Mouse (Mus musculus): ENCODE data around the gene Apol6. TPM values are rescaled to one million over a fixed set of nuclear protein-coding genes. Genes with fewer than 3 reads are reported as not detected.
"Not testable (repeated sequence)": the region's sequence is repeated elsewhere in the genome, so short reads cannot be mapped to it uniquely, and the experiment has no call there.

Apol6 gene
- polyA plus RNA-seq, 1 experiment: 4.8 TPM

GRCm38 (mm10) chr15:77056001-77056790 is 11.7 kb downstream of the Apol6 start:
- Histone ChIP-seq H3ac (ENCODE audit: control insufficient read depth, insufficient read length) (no peak overlapping the region), H3K27me3 (ENCODE audit: control insufficient read depth, insufficient read depth, insufficient read length) (no peaks in the 10 kb centered on the region), H3K4me3 (no peak overlapping the region), H3K4me2 (ENCODE audit: low read depth) (no peak overlapping the region), H3K79me2 (ENCODE audit: control insufficient read depth, insufficient read depth) (no peaks in the 10 kb centered on the region), H3K36me3 (ENCODE audit: control insufficient read depth, insufficient read depth) (no peaks in the 10 kb centered on the region)
- TF ChIP-seq TCF12 (IDR thresholded peaks at IDR 0.05; ENCODE audit: insufficient read depth, poor library complexity, severe bottlenecking): no peak

GRCm38 (mm10) chr15:77056791-77057051 is 12.2 kb downstream of the Apol6 start:
- Histone ChIP-seq H3K36me3 (ENCODE audit: control insufficient read depth, insufficient read depth) (no peaks in the 10 kb centered on the region), H3K4me2 (ENCODE audit: low read depth) (no peak overlapping the region), H3ac (ENCODE audit: control insufficient read depth, insufficient read length) (no peak overlapping the region), H3K27me3 (ENCODE audit: control insufficient read depth, insufficient read depth, insufficient read length) (no peaks in the 10 kb centered on the region), H3K79me2 (ENCODE audit: control insufficient read depth, insufficient read depth) (no peaks in the 10 kb centered on the region), H3K4me3 (no peak overlapping the region)
- no peak for TF ChIP-seq SRF (IDR thresholded peaks at IDR 0.05; ENCODE audit: control insufficient read depth, insufficient read length, low read depth)
- TF ChIP-seq REST (IDR thresholded peaks at IDR 0.05; ENCODE audit: insufficient read depth, insufficient read length): no peak

- Histone ChIP-seq H3K4me2 (ENCODE audit: low read depth) (no peak overlapping the region), H3ac (ENCODE audit: control insufficient read depth, insufficient read length) (no peak overlapping the region), H3K27me3 (ENCODE audit: control insufficient read depth, insufficient read depth, insufficient read length) (no peaks in the 10 kb centered on the region), H3K79me2 (ENCODE audit: control insufficient read depth, insufficient read depth) (no peaks in the 10 kb centered on the region), H3K4me3 (no peak overlapping the region), H3K36me3 (ENCODE audit: control insufficient read depth, insufficient read depth) (no peaks in the 10 kb centered on the region)
- peak; percentile 51; the same call in 1 of the 2 replicates for TF ChIP-seq CEBPB (IDR thresholded peaks at IDR 0.05; ENCODE audit: insufficient read depth, poor library complexity, severe bottlenecking)
- no peak for TF ChIP-seq REST (IDR thresholded peaks at IDR 0.05; ENCODE audit: insufficient read depth, insufficient read length)
Observed at GRCm38 (mm10) chr15:77058566-77058965, 14.0 kb downstream of the Apol6 start.

- H3K36me3 ChIP-seq (ENCODE audit: control insufficient read depth, insufficient read depth); H3ac ChIP-seq (ENCODE audit: control insufficient read depth, insufficient read length); H3K79me2 ChIP-seq (ENCODE audit: control insufficient read depth, insufficient read depth); H3K4me3 ChIP-seq; H3K27me3 ChIP-seq (ENCODE audit: control insufficient read depth, insufficient read depth, insufficient read length); H3K4me2 ChIP-seq (ENCODE audit: low read depth): not testable (repeated sequence)
Observed at GRCm38 (mm10) chr15:77059416-77059815, 14.9 kb downstream of the Apol6 start.

- Histone ChIP-seq H3ac (ENCODE audit: control insufficient read depth, insufficient read length) (no peak overlapping the region), H3K27me3 (ENCODE audit: control insufficient read depth, insufficient read depth, insufficient read length) (no peaks in the 10 kb centered on the region), H3K4me3 (no peak overlapping the region), H3K36me3 (ENCODE audit: control insufficient read depth, insufficient read depth) (no peaks in the 10 kb centered on the region), H3K79me2 (ENCODE audit: control insufficient read depth, insufficient read depth) (no peaks in the 10 kb centered on the region), H3K4me2 (ENCODE audit: low read depth) (no peak overlapping the region)
- peak; percentile 90 for TF ChIP-seq POLR2AphosphoS2 (IDR thresholded peaks at IDR 0.05; ENCODE audit: insufficient read length, low read depth)
- peak; percentile 33 for TF ChIP-seq POLR2A (IDR thresholded peaks at IDR 0.05; ENCODE audit: insufficient read length, low read depth)
- no peak for TF ChIP-seq TCF12 (IDR thresholded peaks at IDR 0.05; ENCODE audit: insufficient read depth, poor library complexity, severe bottlenecking)
Observed at GRCm38 (mm10) chr15:77062746-77063145, 18.2 kb downstream of the Apol6 start.

GRCm38 (mm10) chr15:77065259-77065852 is 20.8 kb downstream of the Apol6 start:
- H3K4me2 ChIP-seq (ENCODE audit: low read depth): no peak overlapping the region
- TF ChIP-seq TCF12 (IDR thresholded peaks at IDR 0.05; ENCODE audit: insufficient read depth, poor library complexity, severe bottlenecking) (no peak), MYOG (IDR thresholded peaks at IDR 0.05; ENCODE audit: control insufficient read depth in 1 of 3, insufficient read depth in 1 of 3, insufficient read length in 2 of 3, low read depth in 2 of 3) (peak in 1 of 3 experiments; percentile 37), MYOD1 (IDR thresholded peaks at IDR 0.05; ENCODE audit: control insufficient read depth in 1 of 3, insufficient read length in 2 of 3, low read depth in 2 of 3) (no peak), USF1 (IDR thresholded peaks at IDR 0.05; ENCODE audit: low read depth) (no peak), E2F4 (IDR thresholded peaks at IDR 0.05; ENCODE audit: insufficient read depth) (no peak)
- no peaks in the 10 kb centered on the region for H3K36me3 ChIP-seq (ENCODE audit: control insufficient read depth, insufficient read depth)
- no peak overlapping the region for H3ac ChIP-seq (ENCODE audit: control insufficient read depth, insufficient read length)
- H3K27me3 ChIP-seq (ENCODE audit: control insufficient read depth, insufficient read depth, insufficient read length): no peaks in the 10 kb centered on the region
- no peak overlapping the region for H3K4me3 ChIP-seq
- no peaks in the 10 kb centered on the region for H3K79me2 ChIP-seq (ENCODE audit: control insufficient read depth, insufficient read depth)

- H3K27me3 ChIP-seq (ENCODE audit: control insufficient read depth, insufficient read depth, insufficient read length): no peaks in the 10 kb centered on the region
- H3ac ChIP-seq (ENCODE audit: control insufficient read depth, insufficient read length): no peak overlapping the region
- TF ChIP-seq SRF (IDR thresholded peaks at IDR 0.05; ENCODE audit: control insufficient read depth, insufficient read length, low read depth): no peak
- peak; percentile 62 for TF ChIP-seq POLR2AphosphoS2 (IDR thresholded peaks at IDR 0.05; ENCODE audit: insufficient read length, low read depth)
Observed at GRCm38 (mm10) chr15:77066233-77066632, 21.7 kb downstream of the Apol6 start.

More at GRCm38 (mm10) chr15:77066233-77066632, 21.7 kb downstream of the Apol6 start:
- Histone ChIP-seq H3K79me2 (ENCODE audit: control insufficient read depth, insufficient read depth) (no peaks in the 10 kb centered on the region), H3K4me3 (no peak overlapping the region), H3K4me2 (ENCODE audit: low read depth) (no peak overlapping the region), H3K36me3 (ENCODE audit: control insufficient read depth, insufficient read depth) (no peaks in the 10 kb centered on the region)

Measured in myocyte (in vitro differentiated cells).